Mouse (Mus musculus) embryonic facial prominence, embryonic 11.5 days (tissue): Measurements from ENCODE around the gene Gm14214. TPM values are rescaled to one million over a fixed set of nuclear protein-coding genes. Genes with fewer than 3 reads are reported as not detected.

Source experiments
- ATAC-seq: fragments of 200-750 bp; cut with Nextera tagmentation; replicated peaks from 2 replicates; pipeline ENCODE4 v1.8.0; 2017; ENCODE audit warnings: low read depth; ENCODE audit not compliant: insufficient number of reproducible peaks, low FRiP score, low TSS enrichment
- DNase-seq: peaks from one replicate; pipeline ENCODE4 v3.0.0-alpha.2; 2015; ENCODE audit warnings: low spot score
- H3K27ac ChIP-seq: fragments of 300-500 bp; sonication (generic); replicated peaks from 2 replicates; pipeline ENCODE4 v1.5.1; 2014; ENCODE audit warnings: mild to moderate bottlenecking, low read depth, low read length, control low read depth
- H3K27me3 ChIP-seq: fragments of 300-500 bp; sonication (generic); 2 replicates; pipeline ENCODE4 v1.6.1; 2014; ENCODE audit warnings: mild to moderate bottlenecking, low read length, moderate library complexity, mixed read lengths; ENCODE audit not compliant: control insufficient read depth, insufficient read depth
- H3K36me3 ChIP-seq: fragments of 300-500 bp; sonication (generic); replicated peaks from 2 replicates; pipeline ENCODE4 v1.6.1; 2014; ENCODE audit warnings: low read depth, mild to moderate bottlenecking, low read length, moderate library complexity, mixed read lengths; ENCODE audit not compliant: control insufficient read depth, insufficient read depth
- H3K4me1 ChIP-seq: fragments of 300-500 bp; sonication (generic); 2 replicates; pipeline ENCODE4 v1.6.1; 2014; ENCODE audit warnings: low read length, mixed read lengths; ENCODE audit not compliant: control insufficient read depth, insufficient read depth
- H3K4me2 ChIP-seq: fragments of 300-500 bp; sonication (generic); 2 replicates; pipeline ENCODE4 v1.6.1; 2014; ENCODE audit warnings: low read depth, mild to moderate bottlenecking, control low read depth, low read length, moderate library complexity
- H3K4me3 ChIP-seq: fragments of 300-500 bp; sonication (generic); 2 replicates; pipeline ENCODE4 v1.5.1; 2014; ENCODE audit warnings: low read depth, low read length, control low read depth
- H3K9ac ChIP-seq: fragments of 300-500 bp; sonication (generic); replicated peaks from 2 replicates; pipeline ENCODE4 v1.6.1; 2014; ENCODE audit warnings: mild to moderate bottlenecking, control low read depth, low read length
- H3K9me3 ChIP-seq: fragments of 300-500 bp; sonication (generic); replicated peaks from 2 replicates; pipeline ENCODE4 v1.6.1; 2016; ENCODE audit warnings: mild to moderate bottlenecking, low read length, inconsistent platforms, mixed read lengths; ENCODE audit not compliant: control insufficient read depth
- WGBS: fragments of 180-500 bp; shearing (Covaris S2); extraction: QIAGEN DNeasy Blood & Tissue Kit; methylation state at CpG from one replicate; pipeline ENCODE4 v1.1.7; 2014; 5-methylcytosine and 5-hydroxymethylcytosine counted together
- polyA plus RNA-seq: library from polyadenylated mRNA; unstranded; fragments of >200 nt; fragmentation: Nextera tagmentation; extraction: Ambion mirVana; gene quantifications from 2 replicates; pipeline ENCODE4 v1.2.1, GENCODE M21; 2014

Gm14214 gene
- polyA plus RNA-seq, 1 experiment from 2014 or later, result not detected

- no peaks in the 10 kb centered on the region for H3K27me3 ChIP-seq
- DNase-seq (no peak), ATAC-seq (no peak)
- H3K36me3 ChIP-seq, result no peaks in the 10 kb centered on the region
- no peaks in the 10 kb centered on the region for H3K4me1 ChIP-seq
- no peak overlapping the region for H3K4me2 ChIP-seq
- no peak overlapping the region for H3K9ac ChIP-seq
- WGBS, result 42% methylated on average over 3 of the region's 3 CpGs
- H3K4me3 ChIP-seq, result no peak overlapping the region
- H3K9me3 ChIP-seq, result no peaks in the 10 kb centered on the region
- no peak overlapping the region for H3K27ac ChIP-seq
These were observed 16.4 kb upstream of the Gm14214 start for GRCm38 (mm10) chr2:154786187-154786586.

GRCm38 (mm10) chr2:154785284-154785683 is 15.5 kb upstream of the Gm14214 start:
- H3K27ac ChIP-seq, result no peak overlapping the region
- H3K4me3 ChIP-seq, result no peak overlapping the region
- no peak for ATAC-seq
- H3K4me2 ChIP-seq, result no peak overlapping the region
- no peak for DNase-seq
- H3K27me3 ChIP-seq, result no peaks in the 10 kb centered on the region
- no peaks in the 10 kb centered on the region for H3K9me3 ChIP-seq
- H3K4me1 ChIP-seq, result no peaks in the 10 kb centered on the region
- H3K36me3 ChIP-seq, result no peaks in the 10 kb centered on the region
- 55% methylated on average over 3 of the region's 3 CpGs for WGBS
- H3K9ac ChIP-seq, result no peak overlapping the region

DNA sequence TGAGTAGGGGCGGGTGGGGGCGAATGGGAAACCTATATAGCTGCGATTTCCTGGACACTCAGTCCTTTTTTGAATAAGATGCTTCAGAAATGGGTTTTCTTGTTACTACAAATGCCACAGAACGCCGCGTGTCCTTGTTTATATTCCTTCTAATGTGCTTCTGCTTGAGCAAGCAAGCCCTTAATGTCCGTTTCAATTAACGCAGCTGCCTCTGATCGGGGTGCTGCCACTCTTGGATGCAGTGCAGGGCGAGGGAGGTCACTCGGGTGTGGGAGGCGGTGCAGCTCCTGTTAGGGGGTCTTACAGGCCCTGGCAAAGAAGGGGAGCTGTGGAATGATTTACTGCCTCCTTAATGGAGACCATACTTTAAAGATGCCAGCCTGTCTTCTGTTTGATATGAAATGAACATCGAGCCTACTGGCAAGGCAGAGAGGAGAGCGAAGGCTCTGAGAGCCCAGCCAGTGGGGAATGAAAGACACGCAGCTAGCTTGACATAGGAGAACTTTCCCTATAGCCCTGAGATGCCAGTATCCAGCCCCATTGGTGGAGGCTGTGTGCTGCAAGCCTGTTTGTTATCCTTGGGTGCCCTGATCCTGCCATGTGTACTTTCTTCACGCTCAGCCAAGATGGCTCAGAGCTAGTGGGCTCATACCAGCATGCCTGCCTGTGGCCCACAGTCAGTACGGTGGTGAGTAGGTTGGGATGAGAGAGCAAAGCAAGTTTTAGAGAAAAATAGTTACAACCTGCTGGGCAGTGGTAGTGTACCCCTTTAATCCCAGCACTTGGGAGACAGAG is 13.2 kb upstream of the Gm14214 start:
- ATAC-seq (no peak), DNase-seq (no peak)
- Histone ChIP-seq H3K9ac (no peak overlapping the region), H3K27me3 (no peaks in the 10 kb centered on the region), H3K4me3 (no peak overlapping the region), H3K27ac (no peak overlapping the region), H3K4me1 (no peaks in the 10 kb centered on the region), H3K9me3 (no peaks in the 10 kb centered on the region), H3K36me3 (no peaks in the 10 kb centered on the region), H3K4me2 (no peak overlapping the region)
- WGBS, result 78% methylated on average over 17 of the region's 17 CpGs

DNA sequence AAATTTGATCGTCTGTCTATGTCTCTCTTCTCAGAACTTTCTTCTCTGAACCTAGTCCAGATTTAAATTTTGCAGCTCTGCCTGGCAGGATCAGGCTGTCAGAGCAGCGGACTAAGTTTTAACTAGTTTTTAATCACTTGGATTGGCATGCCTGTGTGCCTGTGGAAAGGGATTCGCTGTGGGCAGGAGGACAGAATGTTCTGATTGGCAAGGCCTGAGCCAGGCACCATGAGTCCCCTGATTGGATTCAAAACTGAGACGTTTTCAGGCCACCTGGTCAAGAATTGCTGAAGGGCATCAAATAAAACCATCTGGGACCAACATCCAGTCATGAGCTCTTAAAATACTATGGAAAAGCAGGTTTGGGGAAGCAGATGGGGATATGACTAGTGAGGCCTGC is 12.5 kb upstream of the Gm14214 start:
- no peaks in the 10 kb centered on the region for H3K9me3 ChIP-seq
- no peak overlapping the region for H3K27ac ChIP-seq
- H3K9ac ChIP-seq, result no peak overlapping the region
- no peaks in the 10 kb centered on the region for H3K4me1 ChIP-seq
- no peak overlapping the region for H3K4me2 ChIP-seq
- H3K4me3 ChIP-seq, result no peak overlapping the region
- DNase-seq (no peak), ATAC-seq (no peak)
- H3K27me3 ChIP-seq, result no peaks in the 10 kb centered on the region
- H3K36me3 ChIP-seq, result no peaks in the 10 kb centered on the region
- 68% methylated on average over 4 of the region's 4 CpGs for WGBS

DNA sequence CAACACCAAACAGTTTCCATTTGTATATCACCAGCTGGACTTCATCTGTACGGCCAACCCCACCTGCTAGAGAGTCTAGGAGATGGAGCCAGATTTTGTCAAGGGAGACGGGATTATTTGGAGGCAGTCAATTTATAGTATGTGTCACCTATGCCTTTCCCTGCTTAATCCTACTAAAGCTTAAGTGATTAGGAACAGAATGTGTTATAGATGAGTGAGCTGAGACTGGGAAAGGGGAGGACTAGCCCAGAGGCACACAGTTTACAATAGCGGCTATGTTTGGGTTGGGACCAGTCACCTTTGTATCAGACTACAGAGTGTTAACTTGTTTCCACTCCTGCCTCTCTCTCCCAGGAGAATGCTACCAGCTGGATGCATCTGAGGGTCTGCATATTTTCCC is 9.8 kb upstream of the Gm14214 start:
- H3K27ac ChIP-seq, result no peak overlapping the region
- H3K27me3 ChIP-seq, result no peaks in the 10 kb centered on the region
- no peaks in the 10 kb centered on the region for H3K9me3 ChIP-seq
- H3K4me1 ChIP-seq, result no peaks in the 10 kb centered on the region
- WGBS, result 54% methylated on average over 3 of the region's 3 CpGs
- H3K4me3 ChIP-seq, result no peak overlapping the region
- ATAC-seq (no peak), DNase-seq (no peak)
- no peak overlapping the region for H3K9ac ChIP-seq
- H3K36me3 ChIP-seq, result no peaks in the 10 kb centered on the region
- no peak overlapping the region for H3K4me2 ChIP-seq

DNA sequence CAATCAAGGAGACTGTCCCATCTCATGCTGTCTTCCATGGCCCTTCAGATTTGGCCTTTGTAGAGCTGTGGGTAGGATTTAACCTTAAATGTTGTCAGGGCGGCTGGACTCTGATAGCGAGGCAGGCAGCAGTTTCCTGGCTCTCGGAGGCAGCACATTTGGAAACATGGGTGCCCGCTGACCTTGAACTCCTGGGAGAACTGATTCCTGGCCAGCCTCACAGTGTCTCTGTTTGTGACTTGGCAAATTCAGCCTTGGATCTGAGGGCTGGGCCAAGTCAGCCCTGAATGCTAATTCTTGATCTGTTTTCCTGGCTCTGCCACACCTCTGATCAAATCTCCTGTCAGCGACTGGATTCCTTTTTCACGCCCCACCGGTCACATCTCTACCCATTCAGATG is 6.7 kb upstream of the Gm14214 start:
- H3K27ac ChIP-seq, result no peak overlapping the region
- no peaks in the 10 kb centered on the region for H3K4me1 ChIP-seq
- ATAC-seq (no peak), DNase-seq (no peak)
- H3K27me3 ChIP-seq, result no peaks in the 10 kb centered on the region
- no peak overlapping the region for H3K4me2 ChIP-seq
- no peak overlapping the region for H3K4me3 ChIP-seq
- no peaks in the 10 kb centered on the region for H3K9me3 ChIP-seq
- 74% methylated on average over 7 of the region's 7 CpGs for WGBS
- H3K36me3 ChIP-seq, result no peaks in the 10 kb centered on the region
- no peak overlapping the region for H3K9ac ChIP-seq

DNA sequence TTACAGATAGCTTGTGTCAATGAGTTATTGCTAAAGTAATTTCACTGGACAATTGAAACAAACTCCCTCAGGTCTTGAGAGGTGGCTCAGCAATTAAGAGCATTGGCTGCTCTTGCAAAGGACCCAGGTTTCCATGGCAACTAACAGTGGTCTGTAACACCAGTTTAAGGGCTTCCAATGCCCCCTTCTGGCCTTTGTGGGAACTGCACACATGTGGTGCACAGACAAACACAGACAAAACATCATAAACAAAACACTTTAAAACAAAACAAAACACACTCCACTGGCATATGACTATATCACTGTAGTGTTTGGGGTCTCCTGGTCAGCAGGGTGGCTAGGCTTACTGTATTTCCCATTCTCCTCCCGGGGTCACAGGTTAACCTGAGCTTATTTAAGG is 4.2 kb upstream of the Gm14214 start:
- Histone ChIP-seq H3K4me2 (no peak overlapping the region), H3K4me3 (no peak overlapping the region), H3K36me3 (no peaks in the 10 kb centered on the region), H3K4me1 (no peaks in the 10 kb centered on the region), H3K27me3 (no peaks in the 10 kb centered on the region), H3K27ac (no peak overlapping the region), H3K9ac (no peak overlapping the region), H3K9me3 (no peaks in the 10 kb centered on the region)
- DNase-seq, result peak; percentile 56
- WGBS, result 85% methylated on average over 1 of the region's 1 CpGs
- no peak for ATAC-seq

DNA sequence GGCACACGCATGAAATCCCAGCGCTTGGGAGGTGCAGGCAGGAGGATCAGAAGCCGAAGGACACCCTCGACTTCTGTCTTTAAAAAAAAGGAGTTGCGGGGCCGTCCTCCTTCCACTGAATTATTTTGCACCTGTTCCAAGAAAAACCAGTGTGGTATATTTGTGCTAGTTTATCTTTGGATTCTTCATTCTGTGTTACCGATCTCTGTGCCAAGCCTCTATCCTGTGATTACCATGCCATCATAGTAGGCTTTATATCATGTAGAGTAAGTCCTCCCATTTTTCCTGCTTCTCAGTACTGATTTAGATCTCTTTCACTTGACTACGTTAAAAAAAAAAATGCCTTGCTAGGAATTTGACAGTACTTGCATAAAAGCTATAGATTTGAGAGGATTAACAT is 1.8 kb upstream of the Gm14214 start:
- Histone ChIP-seq H3K27ac (no peak overlapping the region), H3K36me3 (no peaks in the 10 kb centered on the region), H3K27me3 (no peaks in the 10 kb centered on the region), H3K9ac (no peak overlapping the region), H3K9me3 (no peaks in the 10 kb centered on the region), H3K4me2 (no peak overlapping the region), H3K4me1 (no peaks in the 10 kb centered on the region), H3K4me3 (no peak overlapping the region)
- no peak for ATAC-seq
- 84% methylated on average over 8 of the region's 8 CpGs for WGBS
- no peak for DNase-seq
